ENCODE assay signal across 17 mouse cellular contexts in genomic region chr19:56455369-56455768, GRCm38 (mm10). TPM values are rescaled to one million over a fixed set of nuclear protein-coding genes. Genes with fewer than 3 reads are reported as not detected.
DNase-seq lines count a peak whose midpoint lies in the region; ATAC-seq lines count a peak whose summit lies in the region.
"Had no signal": no experiment of that assay in that cellular context is flagged by ENCODE, and none has a peak within 500 bp of the region (broad histone marks: within the 10 kb centered on the region; RNA-seq: fewer than 3 reads in every experiment).

No protein-coding gene starts in this region.

- WGBS in hindbrain, embryonic 10.5 days: 52% methylated on average over 2 of the region's 2 CpGs
- 46% methylated on average over 2 of the region's 2 CpGs for WGBS in midbrain, embryonic 13.5 days

- no peak overlapping the region for H3K9ac ChIP-seq in midbrain, embryonic 13.5 days (replicated peaks)
- H3K9ac ChIP-seq: forebrain, embryonic 13.5 days; heart, embryonic 12.5 days; hindbrain, embryonic 15.5 days; liver, embryonic 15.5 days had no signal

- no peak overlapping the region for H3K4me3 ChIP-seq in hindbrain, embryonic 10.5 days
- H3K4me3 ChIP-seq in midbrain, embryonic 13.5 days (replicated peaks): no peak overlapping the region
- H3K4me3 ChIP-seq: forebrain, embryonic 13.5 days; heart, embryonic 12.5 days; hindbrain, embryonic 15.5 days; liver, embryonic 15.5 days had no signal

- no peak overlapping the region for H3K4me2 ChIP-seq in midbrain, embryonic 13.5 days (replicated peaks)
- H3K4me2 ChIP-seq: forebrain, embryonic 13.5 days; heart, embryonic 12.5 days; hindbrain, embryonic 15.5 days; liver, embryonic 15.5 days had no signal

- no peak overlapping the region for H3K27ac ChIP-seq in hindbrain, embryonic 10.5 days
- H3K27ac ChIP-seq in midbrain, embryonic 13.5 days: no peak overlapping the region
- H3K27ac ChIP-seq: forebrain, embryonic 13.5 days; hindbrain, embryonic 15.5 days; liver, embryonic 15.5 days had no signal

- DNase-seq in cerebellum, postnatal 4 days (ENCODE audit: low spot score in 2 of 2): no peak
- peak; percentile 63 for DNase-seq in cerebellum, adult 11-12 months
- DNase-seq in cerebellum, postnatal 14 days: peak; percentile 63 to 84
- DNase-seq in retina, embryonic 14.5 days (ENCODE audit: low spot score): peak; percentile 68
- no peak for DNase-seq in hindbrain, embryonic 10.5 days (ENCODE audit: low spot score)
- DNase-seq: heart, adult 11 months; heart, postnatal 36 days; lung, postnatal 10 days; right cerebral cortex, postnatal 14 days had no signal

- H3K27me3 ChIP-seq in hindbrain, embryonic 10.5 days (ENCODE audit: insufficient read depth, poor library complexity, severe bottlenecking): no peaks in the 10 kb centered on the region; the same call in none of the 2 replicates
- H3K27me3 ChIP-seq in midbrain, embryonic 13.5 days: 0 out of 2 replicates have a peak, but pooled peaks cover 3% of the 10 kb centered on the region
- H3K27me3 ChIP-seq: forebrain, embryonic 13.5 days; hindbrain, embryonic 15.5 days had no signal

- H3K9me3 ChIP-seq in hindbrain, embryonic 10.5 days: no peaks in the 10 kb centered on the region
- no peaks in the 10 kb centered on the region for H3K9me3 ChIP-seq in midbrain, embryonic 13.5 days
- H3K9me3 ChIP-seq: forebrain, embryonic 13.5 days; heart, embryonic 12.5 days; hindbrain, embryonic 15.5 days; liver, embryonic 15.5 days had no signal

- 0 out of 2 replicates have a peak, but pooled peaks have one; percentile 58 for ATAC-seq in cerebellum, adult (ENCODE audit: insufficient number of reproducible peaks, low FRiP score, low TSS enrichment)
- ATAC-seq in midbrain, embryonic 13.5 days: no peak
- no peak for ATAC-seq in inflammation-experienced regulatory T-cells, adult 6 months
- ATAC-seq: forebrain, embryonic 13.5 days; intestine, postnatal 0 days had no signal

- H3K36me3 ChIP-seq in hindbrain, embryonic 10.5 days: no peaks in the 10 kb centered on the region
- H3K36me3 ChIP-seq in midbrain, embryonic 13.5 days: no peaks in the 10 kb centered on the region
- H3K36me3 ChIP-seq: heart, embryonic 12.5 days; hindbrain, embryonic 15.5 days; liver, embryonic 15.5 days had no signal

- peaks cover 2% of the 10 kb centered on the region; the same call in 1 of the 2 replicates for H3K4me1 ChIP-seq in hindbrain, embryonic 10.5 days (replicated peaks)
- H3K4me1 ChIP-seq in midbrain, embryonic 13.5 days (replicated peaks): no peaks in the 10 kb centered on the region
- H3K4me1 ChIP-seq: forebrain, embryonic 13.5 days; hindbrain, embryonic 15.5 days; liver, embryonic 15.5 days had no signal

RNA-seq across cellular contexts. Expression of gene Plekhs1, which starts 6.1 kb away (rescaled TPM):
- 0.07 TPM in 1 of 2 replicates, not detected in the other for polyA plus RNA-seq in hindbrain, embryonic 10.5 days (2016; fragmentation: Nextera tagmentation; extraction: Ambion mirVana)
- 0.07 and 0.13 TPM in 2 replicates for polyA plus RNA-seq in midbrain, embryonic 13.5 days (2015; fragmentation: Nextera tagmentation; extraction: Ambion mirVana)
- under 1 TPM in 1 of 3 experiments, not detected in 2; 0.55 TPM for polyA plus RNA-seq in inflammation-experienced regulatory T-cells, adult 6 months (2017; shearing (Covaris generic))
- polyA plus RNA-seq: heart, embryonic 12.5 days; liver, embryonic 15.5 days had no signal

RNA-seq across cellular contexts. Expression of gene Casp7, which starts 58.4 kb away (rescaled TPM):
- polyA plus RNA-seq in hindbrain, embryonic 10.5 days (2016; fragmentation: Nextera tagmentation; extraction: Ambion mirVana): 15.4 and 15.7 TPM in 2 replicates
- 13.0 and 14.8 TPM in 2 replicates for polyA plus RNA-seq in midbrain, embryonic 13.5 days (2015; fragmentation: Nextera tagmentation; extraction: Ambion mirVana)
- 10 to 100 TPM; 29.6 to 38.3 (median 37.2) TPM for polyA plus RNA-seq in inflammation-experienced regulatory T-cells, adult 6 months (2017; shearing (Covaris generic))

Comparison
In these comparisons a context has a peak if more than half of its experiments do, and no peak if none do; other contexts are left out.
1. DNase-seq: peak in cerebellum, adult 11-12 months (single experiment), cerebellum, postnatal 14 days (2 of 2) and retina, embryonic 14.5 days (single experiment); none in cerebellum, postnatal 4 days (0 of 2) and hindbrain, embryonic 10.5 days (single experiment).